Mouse (Mus musculus) lung, postnatal 36 days (tissue): ENCODE measurements around the gene Ikbke.

Experiments
- DNase-seq: peaks from one replicate; pipeline ENCODE4 v3.0.0; 2022; ENCODE audit warnings: mixed read lengths

Ikbke gene

DNA sequence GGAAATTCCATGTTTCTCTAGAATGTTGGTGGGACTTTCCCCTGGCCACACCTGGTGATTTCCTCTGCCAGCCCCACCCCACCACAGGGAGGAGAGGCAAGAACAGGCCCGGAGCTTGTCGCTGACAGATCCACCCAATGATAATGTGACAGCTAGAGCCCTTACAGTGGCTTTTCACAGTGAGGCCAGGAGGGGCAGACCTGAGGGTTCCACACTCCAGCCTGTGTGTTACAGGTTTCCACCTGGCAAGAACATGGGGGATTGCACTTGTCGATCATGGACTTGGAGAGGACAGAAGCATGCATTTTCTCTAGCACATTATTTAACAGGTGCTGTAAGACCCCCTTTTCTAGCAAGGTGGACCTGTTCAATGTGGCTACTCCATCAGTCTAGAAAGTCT, 874 bp upstream of the Ikbke start:
- DNase-seq: no peak

DNA sequence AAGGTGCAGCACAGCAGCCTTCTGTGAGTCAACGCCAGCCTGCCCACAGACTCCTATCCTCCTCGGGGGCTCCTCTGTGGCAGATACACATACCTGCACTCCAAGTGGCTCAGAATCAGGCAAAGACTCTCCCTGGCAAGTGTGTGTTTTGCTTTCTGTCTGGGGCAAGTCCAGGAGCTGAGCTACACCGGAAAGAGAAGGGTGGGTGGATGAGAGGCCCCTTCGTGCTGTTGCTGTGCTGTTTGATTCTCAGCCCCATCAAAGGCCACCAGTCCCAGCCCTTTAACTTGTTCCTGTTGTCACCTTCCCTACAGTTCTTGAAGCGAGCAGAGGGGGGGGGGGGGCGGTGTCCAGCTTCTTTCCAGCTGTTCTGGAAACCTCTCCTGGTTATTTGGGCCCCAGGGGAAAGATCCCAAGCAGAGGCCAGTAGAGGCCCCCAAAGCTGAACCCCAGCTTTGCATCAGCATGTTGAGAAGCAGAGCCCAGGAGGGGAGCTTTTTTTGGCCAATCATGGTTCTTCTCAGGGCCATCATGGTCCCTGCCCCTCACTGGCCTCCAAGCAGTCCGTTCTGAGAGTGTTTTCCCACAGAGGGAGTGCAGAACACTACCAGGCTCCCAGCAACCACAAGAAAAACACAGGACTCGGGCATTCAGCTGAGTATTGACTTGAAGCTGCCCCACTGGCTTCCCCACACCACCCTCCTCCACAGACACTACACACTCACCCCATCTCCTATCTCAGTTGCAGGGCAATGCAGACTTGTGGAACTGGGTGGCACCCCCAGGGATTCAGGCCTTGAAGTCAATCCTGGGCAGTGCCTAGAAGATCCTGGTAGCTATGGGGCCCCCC, 575 bp downstream of the Ikbke start:
- DNase-seq: no peak

DNA sequence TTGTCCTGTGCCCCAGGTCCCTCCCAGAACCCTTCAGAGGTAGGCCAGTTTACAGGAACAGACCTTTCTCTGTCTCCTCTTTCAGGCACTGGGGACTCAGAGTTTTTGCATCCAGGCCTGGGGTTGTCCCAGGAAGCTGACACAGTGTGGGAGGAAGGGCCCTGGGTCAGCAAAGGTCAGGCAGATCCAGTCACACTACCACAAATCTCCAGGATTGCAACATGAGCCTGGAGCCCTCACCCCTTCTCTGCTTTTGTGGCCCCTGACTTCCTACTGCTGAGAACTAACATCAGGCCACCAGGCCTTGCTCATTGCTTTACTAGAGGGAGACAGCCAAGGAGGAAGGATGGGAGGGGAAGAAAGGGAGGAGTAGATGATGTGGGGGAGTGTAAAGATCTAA, 2.6 kb downstream of the Ikbke start:
- peak; percentile 30 for DNase-seq

DNA sequence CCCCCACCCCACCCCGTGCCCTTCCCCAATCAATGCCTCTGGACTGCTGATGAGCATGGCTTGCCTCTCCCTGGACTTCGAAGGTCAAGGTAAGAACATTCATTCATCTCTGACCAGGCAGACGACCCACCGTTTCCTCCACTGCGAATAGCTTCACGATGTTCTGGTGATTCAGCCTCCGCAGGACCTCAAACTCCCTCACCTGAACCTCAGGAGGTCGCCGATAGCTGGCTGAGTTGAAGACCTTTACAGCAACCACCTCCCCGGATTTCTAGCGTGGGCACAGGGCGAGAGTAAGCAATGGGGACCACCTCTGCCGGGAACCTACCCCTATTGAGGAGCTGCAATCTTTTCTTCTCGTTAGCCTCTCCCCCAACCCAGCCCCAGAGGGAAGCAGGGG, 3.8 kb downstream of the Ikbke start:
- DNase-seq: no peak

DNA sequence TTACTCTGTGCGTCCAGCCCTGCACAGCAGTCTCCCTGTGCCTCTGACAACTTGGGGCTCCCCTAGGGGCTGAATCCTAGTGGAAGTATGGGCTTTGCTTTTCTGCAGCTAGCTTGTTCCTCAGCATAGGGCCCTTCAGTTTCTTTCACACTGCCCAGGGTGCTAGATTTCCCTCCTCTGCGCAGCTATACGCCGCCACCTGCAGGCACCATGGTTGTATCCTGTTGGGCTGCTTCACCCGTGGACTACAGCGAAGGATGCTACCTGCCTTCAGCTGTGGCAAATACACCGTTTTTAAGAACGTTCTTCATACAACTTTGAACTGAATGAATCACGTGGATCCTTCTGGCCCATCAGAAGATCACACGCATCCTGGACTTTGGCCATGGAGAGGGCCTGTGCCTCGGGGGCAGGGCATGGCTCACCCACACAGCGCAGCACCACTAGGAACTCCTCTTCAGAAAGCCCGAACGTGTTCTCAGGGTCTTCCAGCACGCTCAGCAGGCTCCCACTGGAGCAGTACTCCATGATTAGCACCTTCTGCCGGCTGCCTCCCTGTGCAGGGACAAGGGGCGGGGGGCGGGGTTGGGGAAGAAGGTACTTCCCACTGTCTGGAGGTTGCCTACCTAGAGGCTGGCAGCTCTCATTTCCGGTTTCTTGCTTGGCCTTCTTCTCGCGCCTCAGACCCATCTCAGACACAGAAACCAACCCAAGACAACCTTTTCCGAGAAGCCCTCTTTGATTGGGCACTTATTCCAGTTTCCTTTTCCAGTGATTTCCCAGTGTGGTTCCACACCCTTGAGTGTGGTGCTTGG, 4.5 kb downstream of the Ikbke start:
- DNase-seq: no peak

DNA sequence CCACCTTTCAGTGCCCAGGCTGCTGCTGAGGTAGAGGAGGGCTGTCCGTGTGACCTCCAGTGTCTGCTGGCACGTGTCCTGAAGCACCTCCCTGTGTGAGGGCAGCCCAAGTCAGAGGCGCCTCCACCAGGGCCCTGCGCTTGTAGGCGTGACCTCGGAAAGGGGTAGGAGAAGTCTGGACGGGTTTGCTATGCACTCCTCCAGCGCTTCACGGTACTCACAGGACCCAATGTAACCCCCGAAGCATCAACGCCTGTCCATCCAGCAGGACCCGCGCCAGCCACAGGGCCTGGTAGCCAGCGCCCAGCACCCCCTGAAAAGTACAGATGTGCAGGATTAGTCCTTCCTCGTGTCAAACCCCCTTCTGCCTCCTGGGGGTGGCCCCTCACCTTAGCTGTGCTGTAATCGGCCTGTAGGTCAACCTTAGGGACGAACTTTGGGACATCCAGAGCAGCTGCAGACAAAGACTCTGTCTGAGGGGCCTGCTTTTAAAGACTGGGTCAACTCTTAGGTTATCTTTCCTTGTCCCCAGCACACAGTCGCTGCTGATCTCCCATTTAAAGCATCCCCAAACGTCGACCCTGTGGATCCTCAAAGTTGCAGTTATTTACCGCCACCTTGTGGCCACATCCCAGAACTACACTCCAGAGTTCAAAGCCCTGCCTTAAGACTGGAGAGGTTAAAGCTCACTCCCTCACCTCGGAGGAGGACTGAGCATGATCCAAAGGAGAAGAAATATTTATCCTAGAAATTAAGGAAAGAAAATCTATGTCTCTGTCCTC, 9.4 kb downstream of the Ikbke start:
- peak; percentile 84 for DNase-seq

DNA sequence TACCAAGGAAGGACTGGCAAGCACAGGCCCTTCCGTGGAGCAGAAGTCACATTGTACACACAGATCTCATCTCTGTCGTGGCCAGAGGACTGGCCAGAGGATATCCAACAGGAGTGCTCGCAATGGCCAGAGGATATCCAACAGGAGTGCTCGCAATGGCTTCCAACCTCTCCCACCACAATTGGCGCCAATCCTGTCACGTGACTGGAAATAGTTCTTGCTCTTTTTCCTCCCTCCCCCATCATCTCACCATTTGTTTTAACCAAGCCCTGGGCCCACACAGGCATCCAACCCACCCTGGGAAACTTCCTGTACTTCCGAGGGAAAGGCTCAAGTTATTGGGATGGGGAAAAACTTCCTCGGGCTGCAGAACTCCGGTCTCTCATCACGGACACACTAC, 10.6 kb downstream of the Ikbke start:
- DNase-seq: no peak

DNA sequence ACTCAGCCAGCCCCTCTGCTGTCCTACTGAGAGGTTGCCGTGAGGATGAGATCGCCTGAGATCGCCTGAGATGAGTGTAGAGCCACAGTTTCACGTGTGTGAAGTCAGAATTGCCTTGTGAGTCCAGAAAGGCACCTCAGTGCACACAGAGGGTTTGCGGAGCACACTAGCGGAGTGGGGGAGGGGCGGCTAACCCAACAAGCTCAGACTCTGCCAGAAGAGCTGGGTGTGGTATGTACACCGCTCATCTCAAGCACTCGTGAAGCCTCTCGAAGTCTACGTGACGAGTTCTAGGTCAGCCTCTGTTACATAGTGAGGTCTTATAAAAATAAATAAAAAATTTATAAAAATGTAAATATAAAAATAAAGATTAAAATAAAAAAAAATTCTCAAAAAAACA, 15.5 kb downstream of the Ikbke start:
- DNase-seq: no peak

DNA sequence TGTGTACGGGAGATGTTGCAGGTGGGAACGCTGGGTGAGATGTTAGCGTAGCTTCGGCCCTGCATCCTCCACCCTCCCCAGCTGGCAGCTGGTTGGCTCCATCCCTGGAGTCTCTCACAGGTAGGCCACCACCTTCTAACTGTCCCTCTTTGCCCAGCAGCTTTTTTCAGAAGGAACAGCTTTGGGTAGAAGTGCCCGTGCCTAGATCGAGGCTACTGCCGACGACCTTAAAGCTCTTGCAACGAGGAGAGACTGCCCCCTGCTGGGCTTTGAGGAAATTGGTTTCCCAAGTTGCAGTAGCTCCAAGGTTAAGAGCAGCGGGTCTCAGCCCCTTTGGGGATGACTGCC, 19.1 kb downstream of the Ikbke start:
- DNase-seq: peak; percentile 80

DNA sequence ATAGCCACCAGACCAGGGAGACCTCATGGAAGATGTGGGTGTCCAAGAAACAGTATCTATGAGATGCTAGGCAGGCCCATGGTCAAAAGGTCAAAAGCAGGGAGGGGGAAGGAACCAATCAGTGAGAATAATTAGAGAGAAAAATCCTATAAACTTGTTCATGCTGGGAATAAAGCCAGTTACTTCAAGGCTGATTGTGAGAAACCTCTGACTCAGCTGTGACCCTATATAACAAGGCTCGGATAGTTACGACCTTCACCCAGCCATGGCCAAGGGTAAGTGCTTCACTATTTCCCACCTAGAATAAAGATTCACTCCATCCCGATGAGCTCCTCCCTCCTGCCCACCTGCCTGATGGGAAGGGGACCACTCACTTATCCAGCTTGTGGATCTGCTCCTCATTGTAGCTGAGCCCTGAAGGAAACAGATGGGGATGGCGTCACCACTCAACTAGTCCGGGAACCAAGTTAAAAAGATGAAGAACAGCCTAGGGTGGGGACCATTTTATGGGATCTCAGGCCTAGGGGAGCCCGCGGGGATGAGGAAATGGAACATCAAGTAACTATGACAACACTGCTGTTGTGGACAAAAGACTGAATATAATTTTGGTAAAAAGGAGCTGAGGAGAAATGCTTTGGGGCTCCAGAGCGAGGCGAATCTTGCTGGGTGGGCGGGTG, 19.6 kb downstream of the Ikbke start:
- DNase-seq: no peak

DNA sequence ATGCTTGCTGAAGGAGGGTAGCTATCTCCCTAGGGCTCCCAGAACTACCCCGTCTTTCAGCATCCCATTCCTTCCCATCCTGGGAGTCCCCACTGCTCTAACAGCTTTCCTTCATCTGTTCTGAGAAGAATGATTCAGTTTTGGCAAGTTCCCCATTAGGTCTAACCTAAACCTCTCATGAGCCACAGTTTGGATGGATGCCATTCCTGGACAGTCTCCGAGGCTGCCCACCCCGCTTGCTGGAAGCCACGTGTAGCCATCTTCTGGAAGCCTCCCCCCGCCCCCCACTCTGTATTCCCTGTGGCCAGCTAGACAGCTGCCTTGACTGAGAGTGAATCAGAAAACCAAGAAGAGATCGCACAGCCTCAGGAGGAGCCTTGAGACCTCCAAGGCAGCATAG, 22.1 kb downstream of the Ikbke start:
- no peak for DNase-seq

DNA sequence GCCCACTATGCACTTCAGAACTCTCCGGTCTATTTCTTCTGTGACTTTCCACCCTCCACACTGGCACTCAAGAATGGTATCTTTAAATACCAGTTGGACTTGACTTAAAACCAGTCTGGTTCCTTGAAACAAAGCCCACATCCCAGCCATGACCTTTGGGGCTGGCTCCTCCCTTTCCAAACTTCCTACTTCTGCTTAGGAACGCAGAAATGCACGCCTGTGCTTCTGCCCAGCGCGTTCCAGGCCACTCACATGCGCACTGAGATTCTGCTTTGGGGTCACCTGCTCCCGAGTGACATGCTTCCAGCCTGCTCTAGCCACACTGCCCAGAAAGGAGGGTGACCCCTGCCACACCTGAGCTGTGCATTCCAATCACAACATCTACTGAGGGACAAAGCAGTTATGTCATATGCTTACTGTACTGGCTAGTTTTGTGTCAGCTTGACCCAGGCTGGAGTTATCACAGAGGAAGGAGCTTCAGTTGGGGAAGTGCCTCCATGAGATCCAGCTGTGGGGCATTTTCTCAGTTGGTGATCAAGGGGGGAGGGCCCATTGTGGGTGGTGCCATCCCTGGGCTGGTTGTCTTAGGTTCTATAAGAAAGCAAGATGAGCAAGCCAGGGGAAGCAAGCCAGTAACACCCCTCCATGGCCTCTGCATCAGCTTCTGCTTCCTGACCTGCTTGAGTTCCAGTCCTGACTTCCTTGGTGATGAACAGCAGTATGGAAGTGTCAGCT, 26.7 kb downstream of the Ikbke start:
- DNase-seq: peak; percentile 52

DNA sequence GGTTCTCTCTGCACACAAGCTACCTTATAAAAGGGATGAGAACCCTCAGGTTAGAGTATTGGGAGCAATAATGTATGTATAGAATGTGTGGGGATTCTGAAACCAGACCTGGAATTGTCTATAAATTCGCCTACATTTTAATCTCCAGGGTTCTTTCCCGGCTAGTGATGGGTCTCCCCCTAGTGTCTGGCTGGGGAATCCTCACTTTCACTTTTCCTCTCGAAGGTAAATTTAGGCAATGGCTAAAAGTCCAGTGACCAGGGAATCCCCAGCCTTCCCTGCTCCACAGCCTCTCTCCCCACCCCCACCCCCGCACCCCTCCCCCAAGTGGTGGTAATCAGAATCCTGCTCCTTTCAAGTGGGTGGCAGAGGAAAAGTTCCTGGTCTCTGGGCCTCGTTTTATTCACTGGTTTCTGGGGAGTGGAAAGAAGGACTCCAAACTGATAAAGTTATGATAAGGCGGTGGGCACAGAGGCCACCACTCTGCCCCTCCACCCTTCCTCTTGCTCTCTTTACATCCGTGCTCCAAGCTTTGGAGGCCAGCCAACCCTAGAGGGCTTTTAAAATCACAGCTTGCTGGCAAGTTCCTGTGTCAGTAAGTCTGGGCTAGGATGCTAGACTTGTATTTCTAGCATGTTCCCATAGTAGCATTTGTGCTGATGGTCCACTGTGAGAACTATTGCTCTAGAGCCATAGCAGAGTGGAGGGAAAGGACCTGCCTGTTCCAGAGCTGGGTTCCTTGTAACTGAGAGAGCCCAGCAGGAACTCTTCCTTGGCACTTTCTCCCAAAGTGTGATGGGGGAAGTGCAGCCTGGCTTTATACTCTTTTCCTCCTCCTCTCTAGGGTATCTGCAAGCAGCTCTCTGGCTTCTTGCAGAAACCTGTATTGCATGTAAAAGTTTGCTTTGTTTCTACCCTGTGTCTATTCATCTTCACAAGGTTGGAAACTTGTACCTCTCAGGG, 32.7 kb downstream of the Ikbke start:
- peak; percentile 77 for DNase-seq

DNA sequence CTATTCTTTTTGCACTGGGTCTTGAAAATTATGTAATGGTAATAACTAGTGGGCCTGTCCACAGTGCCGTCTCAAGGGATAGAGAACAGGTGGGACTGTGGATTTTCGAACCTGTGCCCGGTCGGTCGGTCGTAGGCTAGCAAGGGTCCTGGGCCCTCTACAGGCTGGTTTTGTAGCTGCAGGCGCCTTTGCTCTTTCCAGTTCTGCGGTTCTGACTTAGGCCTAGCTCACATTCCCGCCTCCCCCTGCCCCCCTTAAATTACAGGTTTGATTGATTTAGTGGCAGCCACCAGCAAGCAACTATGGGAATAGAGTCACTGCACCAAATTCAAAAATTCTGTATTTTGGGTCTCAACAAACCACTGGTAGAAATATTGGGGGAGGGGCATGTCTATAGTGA, 33.5 kb downstream of the Ikbke start:
- DNase-seq: peak; percentile 73

DNA sequence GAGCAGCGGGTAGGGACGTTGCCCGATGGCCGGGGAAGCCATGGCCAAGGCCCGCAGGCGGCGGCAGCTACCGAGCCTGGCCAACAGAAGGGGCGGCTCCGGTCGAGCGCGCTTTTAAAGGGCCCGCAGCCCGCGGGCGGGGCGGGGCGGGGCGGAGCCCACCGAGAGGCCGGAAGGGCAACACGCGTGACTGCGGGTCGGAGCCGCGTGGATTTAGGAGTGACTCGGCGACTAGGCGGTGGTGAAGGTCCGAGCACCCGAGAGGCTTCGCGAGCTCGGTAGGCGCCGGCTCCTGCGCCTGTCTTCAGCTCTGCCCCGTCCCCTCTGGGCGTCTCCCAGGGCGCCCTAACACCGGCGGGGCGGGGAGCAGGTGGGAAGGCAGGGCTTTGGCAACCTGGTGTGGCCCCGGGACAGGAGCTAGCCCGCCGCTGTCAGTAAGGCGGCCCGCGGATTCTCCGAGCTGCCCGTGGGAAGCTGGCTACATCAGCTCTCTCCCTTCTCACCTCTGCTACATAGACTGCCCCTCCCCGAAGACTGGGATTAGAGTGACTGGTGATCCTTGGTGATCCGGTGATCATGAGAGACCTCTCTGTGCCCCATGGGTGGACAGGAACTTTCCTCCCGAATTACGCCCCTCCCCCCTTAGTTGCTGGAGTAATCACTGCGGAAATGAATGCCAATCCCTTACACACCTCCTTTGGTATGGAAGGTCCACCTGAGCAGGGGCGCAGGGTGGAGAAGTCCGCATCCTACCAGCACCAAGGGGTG, 34.1 kb downstream of the Ikbke start, which contains the start of gene Rassf5:
Gene Rassf5, minus strand, starts transcription at position 170 of the 768 bp plus-strand sequence.
- peak; percentile 85 for DNase-seq

DNA sequence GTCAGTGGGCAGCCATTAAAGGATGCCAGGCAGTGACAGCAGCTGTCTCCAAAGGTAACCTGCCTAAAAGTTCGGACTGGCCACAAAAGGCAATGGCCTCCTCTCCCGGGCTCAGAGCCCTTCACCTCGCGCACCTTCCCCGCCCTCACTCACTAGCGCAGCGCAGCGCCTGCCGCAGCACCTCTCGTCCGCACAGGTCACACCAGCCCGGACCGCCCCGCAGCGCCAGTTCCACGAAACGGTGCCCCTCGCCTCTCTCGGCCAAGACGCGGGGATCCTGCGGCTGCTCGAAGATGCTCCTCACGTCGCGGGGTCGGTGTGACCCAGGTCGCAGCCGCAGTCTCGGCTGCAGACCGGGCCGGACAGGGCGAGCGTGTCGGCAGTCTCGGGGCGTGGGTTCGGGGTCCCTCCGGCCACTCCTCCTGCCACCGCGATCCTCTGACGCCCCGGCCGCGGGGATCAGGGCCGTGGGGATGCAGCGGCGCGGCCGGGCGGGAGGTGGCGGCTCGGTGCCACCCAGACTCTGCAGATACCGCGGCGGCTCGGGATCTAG, 34.8 kb downstream of the Ikbke start:
- no peak for DNase-seq

DNA sequence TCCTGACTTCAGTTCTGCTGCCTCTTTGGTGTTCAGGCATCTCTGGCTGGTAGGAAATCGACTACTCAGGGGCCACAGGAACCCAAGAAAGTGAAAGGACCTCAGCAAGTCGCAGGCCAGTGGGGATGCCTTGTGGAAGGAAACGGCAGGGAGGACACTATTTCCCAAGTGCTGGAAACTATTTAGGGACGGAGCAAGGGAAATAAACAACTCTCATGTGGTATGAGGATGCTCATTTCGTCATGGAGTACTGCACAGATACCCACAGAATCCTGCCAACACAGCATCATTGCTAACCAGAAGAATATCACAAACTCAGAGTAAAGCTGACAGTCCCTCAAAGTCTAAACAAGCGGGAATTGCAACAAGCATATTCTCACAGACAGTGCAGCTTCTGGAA, 36.5 kb downstream of the Ikbke start:
- DNase-seq: no peak

DNA sequence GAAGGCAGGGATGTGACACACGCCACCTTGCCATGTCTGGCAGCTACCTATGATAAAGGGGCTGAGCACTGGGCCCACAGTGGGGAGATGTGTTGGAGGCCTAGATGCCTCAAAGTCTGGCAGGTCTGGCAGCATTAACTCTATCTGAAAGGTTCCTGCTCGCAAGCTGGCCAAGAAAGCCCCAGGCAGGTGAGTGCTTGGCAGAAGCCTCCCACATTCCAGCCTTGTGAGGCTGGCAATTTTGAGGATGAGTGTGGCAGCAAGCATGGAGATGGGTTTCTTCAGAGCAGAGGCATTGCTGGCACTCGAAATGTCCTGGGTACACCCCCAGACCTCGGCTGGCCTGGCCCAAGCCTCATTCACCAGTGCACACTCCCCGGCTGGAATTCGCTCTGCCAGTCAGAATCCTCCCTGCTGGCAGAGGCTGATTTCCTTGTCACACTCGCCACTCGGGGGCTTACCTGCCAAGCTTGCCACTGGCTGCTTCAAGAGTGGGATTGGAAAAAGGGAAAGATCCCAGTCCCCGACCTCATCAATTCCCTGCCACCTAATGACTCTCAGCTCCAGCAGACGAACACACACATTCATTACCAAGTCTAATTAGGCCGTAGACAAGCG, 39.7 kb downstream of the Ikbke start:
- no peak for DNase-seq

DNA sequence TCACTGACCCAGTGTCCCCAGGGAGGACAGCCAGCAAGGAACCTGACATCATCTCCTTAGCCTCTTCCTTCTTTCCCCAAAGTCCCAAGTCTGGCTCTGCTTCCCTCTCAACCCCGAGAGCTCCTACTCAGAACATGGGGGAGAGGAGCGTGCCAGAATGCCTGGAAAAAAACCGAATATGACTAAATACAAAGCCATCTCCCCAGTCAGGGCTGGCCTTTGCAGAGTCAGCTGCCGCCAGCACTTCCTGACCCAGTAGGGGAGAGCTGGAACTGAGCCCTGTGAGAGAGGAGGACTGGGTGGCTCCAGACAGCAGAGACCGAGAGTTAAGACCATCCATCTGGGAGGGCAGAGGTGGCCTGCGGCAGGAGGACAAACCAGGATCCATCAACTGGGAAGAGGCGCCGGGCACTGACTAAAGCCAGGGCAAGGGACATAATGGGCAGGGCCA, 40.5 kb downstream of the Ikbke start:
- DNase-seq: peak; percentile 73
